Mouse (Mus musculus) C2C12 (cell line): ENCODE data around the gene Akap3. TPM values are rescaled to one million over a fixed set of nuclear protein-coding genes. Genes with fewer than 3 reads are reported as not detected.

Experiments
- H3K27me3 ChIP-seq: one replicate; pipeline ENCODE4 v1.6.1; 2011; ENCODE audit not compliant: control insufficient read depth, insufficient read depth, insufficient read length
- H3K36me3 ChIP-seq: one replicate; pipeline ENCODE4 v1.6.1; 2011; ENCODE audit not compliant: control insufficient read depth, insufficient read depth
- H3K4me3 ChIP-seq: one replicate; pipeline ENCODE4 v1.5.1; 2011; ENCODE audit warnings: mild to moderate bottlenecking, control low read depth; ENCODE audit not compliant: poor library complexity, insufficient read depth, severe bottlenecking
- H3K79me2 ChIP-seq: one replicate; pipeline ENCODE4 v1.6.1; 2011; ENCODE audit not compliant: control insufficient read depth, insufficient read depth
- H3K79me3 ChIP-seq: one replicate; pipeline ENCODE4 v1.6.1; 2011; ENCODE audit warnings: low read depth, control low read depth
- H3ac ChIP-seq: one replicate; pipeline ENCODE3; 2011; ENCODE audit warnings: low read depth; ENCODE audit not compliant: control insufficient read depth, insufficient read length
- CEBPB ChIP-seq: IDR thresholded peaks from one replicate; pipeline ENCODE4 v1.6.1; 2011; ENCODE audit warnings: low read depth, mild to moderate bottlenecking, control low read depth, moderate library complexity
- CTCF ChIP-seq: IDR thresholded peaks from one replicate; pipeline ENCODE4 v1.5.1; 2011; ENCODE audit not compliant: control insufficient read depth, insufficient read depth, insufficient read length
- FOSL1 ChIP-seq: IDR thresholded peaks from one replicate; pipeline ENCODE4 v1.8.0; 2011; ENCODE audit warnings: mild to moderate bottlenecking, low read length; ENCODE audit not compliant: poor library complexity, insufficient read depth, severe bottlenecking
- MAX ChIP-seq: IDR thresholded peaks from one replicate; pipeline ENCODE4 v1.6.1; 2011; ENCODE audit warnings: mild to moderate bottlenecking, control low read depth
- MYOD1 ChIP-seq: IDR thresholded peaks from one replicate; pipeline ENCODE4 v1.6.1; 2011; ENCODE audit warnings: low read depth; ENCODE audit not compliant: control insufficient read depth, insufficient read length
- MYOG ChIP-seq: IDR thresholded peaks from one replicate; pipeline ENCODE4 v1.6.1; 2011; ENCODE audit not compliant: control insufficient read depth, insufficient read length; ENCODE audit errors: extremely low read depth
- USF1 ChIP-seq: IDR thresholded peaks from one replicate; pipeline ENCODE4 v1.6.1; 2011; ENCODE audit warnings: low read depth, mild to moderate bottlenecking, control low read depth, moderate library complexity
- polyA plus RNA-seq: library from polyadenylated mRNA; unstranded; fragments of >200 nt; fragmentation: generic; extraction: Trizol; gene quantifications from one replicate; pipeline ENCODE4 v1.2.1, GENCODE M21; 2012; ENCODE audit warnings: missing spikeins

Akap3 gene
- polyA plus RNA-seq, 1 experiment: not detected

DNA sequence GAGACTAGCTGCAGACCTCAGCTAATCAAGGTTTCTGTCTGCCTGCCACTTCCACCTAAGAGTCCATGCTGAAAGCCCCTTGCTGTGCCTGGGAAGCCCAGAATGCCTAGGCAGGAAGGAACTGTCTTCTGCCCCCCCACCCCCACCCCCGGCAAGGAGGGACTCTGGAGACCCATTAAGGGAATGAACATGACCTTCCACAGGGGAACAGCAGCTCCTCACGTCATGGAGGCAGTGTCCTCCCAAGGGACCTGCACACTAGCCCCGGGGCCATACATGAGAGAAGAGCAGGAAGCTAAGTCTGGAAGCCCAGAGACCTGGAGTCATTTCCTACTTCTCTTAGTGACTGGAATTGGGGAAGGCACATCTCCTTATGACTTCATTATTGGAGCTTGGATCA is 55.0 kb downstream of the Akap3 start:
- Histone ChIP-seq H3ac (no peak overlapping the region), H3K36me3 (no peaks in the 10 kb centered on the region), H3K4me3 (no peak overlapping the region), H3K79me3 (no peaks in the 10 kb centered on the region), H3K27me3 (peaks cover 12% of the 10 kb centered on the region), H3K79me2 (no peaks in the 10 kb centered on the region)
- no peak for TF ChIP-seq CTCF
- no peak for TF ChIP-seq FOSL1
- no peak for TF ChIP-seq MYOG
- no peak for TF ChIP-seq MAX
- TF ChIP-seq USF1: no peak
- no peak for TF ChIP-seq MYOD1
- TF ChIP-seq CEBPB: no peak

DNA sequence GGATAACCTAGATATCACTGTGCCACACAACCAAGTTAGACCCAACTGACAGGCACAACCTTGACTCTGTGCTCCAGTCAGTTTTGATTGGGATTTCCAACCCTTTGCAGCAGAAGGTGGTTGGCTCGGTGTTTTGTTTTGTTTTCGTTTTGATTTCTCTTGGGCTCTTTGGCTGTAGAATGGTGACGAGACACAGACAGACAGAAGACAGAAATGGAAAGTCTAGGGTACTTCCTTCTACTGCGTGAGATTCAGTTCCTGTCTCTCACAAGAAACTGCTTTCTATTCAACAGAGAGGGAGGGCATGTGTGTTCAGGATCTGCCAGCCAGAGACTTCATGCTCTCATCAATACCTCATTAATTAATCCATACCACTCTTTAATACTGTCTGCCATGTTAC is 57.8 kb downstream of the Akap3 start:
- H3K79me3 ChIP-seq: no peaks in the 10 kb centered on the region
- no peak overlapping the region for H3K4me3 ChIP-seq

DNA sequence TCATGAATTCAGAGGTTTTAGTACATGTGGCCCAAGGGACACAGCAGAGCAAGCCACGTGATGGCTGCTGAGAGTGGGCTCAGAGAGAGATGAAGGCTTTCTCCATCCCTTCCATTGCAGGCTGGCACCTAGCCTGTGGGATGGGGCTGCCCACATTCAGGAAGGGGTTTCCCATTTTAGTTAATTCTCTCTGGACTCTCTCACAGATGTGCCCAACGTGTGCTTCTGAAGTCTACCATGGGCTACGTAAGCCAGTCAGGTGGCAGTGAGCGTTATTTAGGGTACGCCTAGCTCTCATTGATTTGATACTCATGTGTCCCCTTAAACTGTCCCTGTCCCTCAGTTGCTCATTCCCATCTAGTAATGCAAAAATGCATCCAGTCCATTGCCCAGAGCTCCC is 62.0 kb downstream of the Akap3 start:
- no peaks in the 10 kb centered on the region for H3K36me3 ChIP-seq
- peaks cover 4% of the 10 kb centered on the region for H3K27me3 ChIP-seq
- H3K79me2 ChIP-seq: no peaks in the 10 kb centered on the region
- H3K4me3 ChIP-seq: no peak overlapping the region
- no peak for TF ChIP-seq FOSL1
- no peak for TF ChIP-seq USF1
- H3ac ChIP-seq: no peak overlapping the region
- no peaks in the 10 kb centered on the region for H3K79me3 ChIP-seq

More for the DNA sequence above, 57.8 kb downstream of the Akap3 start:
- Histone ChIP-seq H3K27me3 (peaks cover 12% of the 10 kb centered on the region), H3ac (no peak overlapping the region), H3K36me3 (no peaks in the 10 kb centered on the region), H3K79me2 (no peaks in the 10 kb centered on the region)
- no peak for TF ChIP-seq MYOD1
- no peak for TF ChIP-seq MAX
- no peak for TF ChIP-seq MYOG
- TF ChIP-seq CEBPB: no peak

DNA sequence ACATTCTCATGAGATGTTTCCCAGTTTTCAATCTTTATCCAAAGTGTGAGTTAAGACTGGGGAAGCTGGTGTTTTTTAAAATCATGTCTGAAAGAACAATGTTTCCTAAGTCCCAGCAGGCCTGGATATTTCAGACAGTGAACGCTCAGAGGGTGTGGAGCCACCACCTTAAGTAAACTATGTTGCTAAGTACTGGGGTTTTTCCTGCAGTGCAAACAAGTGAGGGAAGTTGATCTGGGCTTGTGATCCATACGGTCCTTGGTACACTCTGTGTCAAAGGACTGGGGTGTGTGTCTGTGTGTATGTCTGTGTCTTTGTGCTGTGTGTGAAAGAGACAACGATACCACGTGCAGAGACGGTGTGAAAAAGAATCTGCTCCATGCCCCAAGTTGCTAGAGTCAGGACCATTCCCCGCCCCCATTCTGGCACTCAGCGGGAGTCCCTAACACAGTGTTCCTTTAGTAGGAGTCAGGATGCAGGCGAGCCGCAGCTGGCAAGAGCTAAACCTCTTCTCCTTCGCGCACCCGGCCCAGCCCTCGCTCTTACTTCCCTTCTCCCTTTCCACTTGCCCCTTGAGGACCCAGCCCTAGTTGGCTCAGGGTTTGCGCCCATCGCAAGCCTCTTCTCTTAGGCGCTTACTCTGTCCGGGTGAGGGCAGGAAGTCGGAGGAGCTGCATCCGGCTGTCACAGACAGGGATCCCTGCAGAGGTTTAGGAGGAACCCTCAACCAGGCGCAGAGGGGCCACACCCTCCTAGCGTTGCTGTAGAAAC is 68.4 kb downstream of the Akap3 start, which contains the start of gene Dyrk4:
Gene Dyrk4 (minus strand): TSS at position 729 of the 771 bp plus-strand sequence.
- Histone ChIP-seq H3K27me3 (no peaks in the 10 kb centered on the region), H3K36me3 (peaks cover 36% of the 10 kb centered on the region), H3K4me3 (no peak within 1 kb of the TSS), H3K79me2 (no peaks in the 10 kb centered on the region), H3ac (no peak within 1 kb of the TSS), H3K79me3 (no peaks in the 10 kb centered on the region)
- TF ChIP-seq FOSL1: no peak
- no peak for TF ChIP-seq MYOD1
- TF ChIP-seq CTCF: no peak
- no peak for TF ChIP-seq MAX
- TF ChIP-seq CEBPB: no peak
- no peak for TF ChIP-seq MYOG
- no peak for TF ChIP-seq USF1

Other genes with a start within 250 kb of the Akap3 start
- gene Kcna1, start 206.7 kb upstream of the Akap3 start, polyA plus RNA-seq: not detected
- gene Kcna6, start 112.4 kb upstream of the Akap3 start, polyA plus RNA-seq: 0.01 TPM
- gene Ndufa9, start 4.0 kb upstream of the Akap3 start, polyA plus RNA-seq: 140 TPM
- 0.09 TPM for gene Dyrk4, start 68.7 kb downstream of the Akap3 start, polyA plus RNA-seq
- gene Rad51ap1, start 86.5 kb downstream of the Akap3 start, polyA plus RNA-seq: 10.5 TPM
- gene D6Wsu163e, start 86.9 kb downstream of the Akap3 start, polyA plus RNA-seq: 12.2 TPM
- gene Fgf6, start 162.5 kb downstream of the Akap3 start, polyA plus RNA-seq: not detected
- gene Fgf23, start 219.8 kb downstream of the Akap3 start, polyA plus RNA-seq: not detected